Mouse (Mus musculus): ENCODE data around the gene Slc29a3. TPM values are rescaled to one million over a fixed set of nuclear protein-coding genes. Genes with fewer than 3 reads are reported as not detected.
"Not testable (repeated sequence)": the region's sequence is repeated elsewhere in the genome, so short reads cannot be mapped to it uniquely, and the experiment has no call there.

Slc29a3 gene
- total RNA-seq, 1 experiment from 2014 or later: 16.9 TPM

- ATAC-seq (replicated peaks; ENCODE audit: low read depth, poor library complexity, severe bottlenecking): no peak
Observed at GRCm38 (mm10) chr10:60768614-60769013, 16.0 kb upstream of the Slc29a3 start.

DNA sequence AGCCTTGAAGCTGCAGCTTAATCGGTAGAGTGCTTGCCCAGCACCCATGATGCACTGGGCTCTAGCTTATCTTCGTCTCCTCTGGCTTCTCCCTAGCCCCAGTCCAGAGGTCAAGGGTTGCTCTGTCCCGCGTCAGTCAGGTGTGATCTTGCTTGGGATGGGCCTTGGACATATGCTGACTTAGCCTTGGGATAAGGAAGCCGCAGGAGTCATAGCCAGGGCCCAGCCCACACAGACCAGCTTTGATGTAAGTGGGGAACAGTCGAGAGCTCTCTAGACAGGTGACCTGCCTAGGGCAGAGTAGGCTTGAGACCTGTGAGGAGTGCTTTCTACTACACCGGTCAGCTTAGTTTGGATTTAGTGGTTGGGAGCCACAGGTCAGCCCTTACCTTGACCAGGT, 14.8 kb upstream of the Slc29a3 start:
- no peak for ATAC-seq (replicated peaks; ENCODE audit: low read depth, poor library complexity, severe bottlenecking)

DNA sequence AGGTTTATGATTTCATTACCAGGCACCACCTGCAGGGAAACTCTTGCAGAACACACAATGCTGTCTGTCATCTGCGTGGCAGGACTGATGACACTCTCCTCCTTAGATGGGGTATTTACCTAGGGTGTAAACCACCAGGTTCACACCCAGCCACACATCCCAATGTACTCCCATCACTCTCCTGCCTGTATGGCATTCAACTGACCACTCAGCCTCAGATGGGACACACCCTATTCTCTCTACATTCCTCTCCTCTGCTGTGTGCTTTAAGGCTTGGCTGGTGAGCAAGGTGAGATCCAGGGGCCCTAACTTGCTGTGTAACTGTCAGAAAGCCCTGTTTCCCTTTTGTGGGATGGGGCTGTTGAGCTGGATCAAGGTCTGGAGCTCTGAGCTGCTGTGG, 9.5 kb upstream of the Slc29a3 start:
- no peak for ATAC-seq (replicated peaks; ENCODE audit: low read depth, poor library complexity, severe bottlenecking)

GRCm38 (mm10) chr10:60760377-60760776, 7.8 kb upstream of the Slc29a3 start:
- ATAC-seq (replicated peaks; ENCODE audit: low read depth, poor library complexity, severe bottlenecking): peak; percentile 95

DNA sequence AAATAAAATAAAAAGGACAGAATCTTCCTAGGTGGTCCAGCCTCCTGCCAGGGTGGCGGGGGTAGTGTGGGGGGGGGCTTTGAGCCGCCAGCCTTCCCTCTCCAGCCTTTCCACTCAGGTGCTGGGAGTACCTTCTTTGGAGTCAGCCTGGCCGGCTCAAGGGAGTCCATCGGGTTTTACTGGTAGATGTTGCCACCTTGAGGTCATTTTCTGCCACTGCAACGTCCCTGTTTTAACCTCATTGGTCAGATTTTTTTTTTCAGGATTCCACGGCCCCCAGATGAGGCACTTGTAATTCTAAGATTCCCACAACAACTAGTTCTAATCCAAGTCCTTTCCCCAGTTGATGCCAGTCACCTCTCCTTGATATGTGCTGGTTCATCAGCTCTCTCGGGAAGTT, 4.4 kb upstream of the Slc29a3 start:
- ATAC-seq (replicated peaks; ENCODE audit: low read depth, poor library complexity, severe bottlenecking): 0 out of 2 replicates have a peak, but pooled peaks have one; percentile 17

GRCm38 (mm10) chr10:60756146-60756545, 3.6 kb upstream of the Slc29a3 start:
- no peak for ATAC-seq (replicated peaks; ENCODE audit: low read depth, poor library complexity, severe bottlenecking)

- no peak for ATAC-seq (replicated peaks; ENCODE audit: low read depth, poor library complexity, severe bottlenecking)
Observed at GRCm38 (mm10) chr10:60753941-60754340, 1.3 kb upstream of the Slc29a3 start.

GRCm38 (mm10) chr10:60753261-60753660, 667 bp upstream of the Slc29a3 start:
- no peak for ATAC-seq (replicated peaks; ENCODE audit: low read depth, poor library complexity, severe bottlenecking)

DNA sequence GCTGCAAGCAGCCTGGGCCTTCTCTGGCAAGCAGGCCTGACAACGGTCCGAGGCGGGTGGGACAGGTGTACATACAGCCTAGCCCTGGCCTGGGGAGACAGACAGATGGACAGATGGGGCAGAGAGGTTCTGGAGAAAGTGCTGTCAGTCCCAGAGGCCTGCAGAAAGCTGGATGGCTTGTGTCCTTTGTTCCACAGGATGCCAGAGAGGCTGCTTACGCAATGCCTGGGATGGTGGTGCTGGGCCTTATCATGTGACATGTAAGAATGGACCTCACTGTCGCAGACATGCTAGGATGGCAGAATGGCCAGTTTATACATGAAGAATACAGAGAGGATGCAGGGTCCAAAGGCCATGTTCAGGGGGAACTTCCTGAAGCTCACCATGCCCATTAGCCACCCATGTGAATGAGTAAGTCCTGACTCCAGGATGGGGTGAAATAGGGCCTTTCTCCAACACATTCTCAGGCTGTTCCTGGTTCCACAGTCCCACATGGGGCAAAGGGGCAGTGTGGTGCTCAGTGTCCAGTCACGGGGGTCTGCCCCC, 4.9 kb downstream of the Slc29a3 start:
- no peak for ATAC-seq (replicated peaks; ENCODE audit: low read depth, poor library complexity, severe bottlenecking)

DNA sequence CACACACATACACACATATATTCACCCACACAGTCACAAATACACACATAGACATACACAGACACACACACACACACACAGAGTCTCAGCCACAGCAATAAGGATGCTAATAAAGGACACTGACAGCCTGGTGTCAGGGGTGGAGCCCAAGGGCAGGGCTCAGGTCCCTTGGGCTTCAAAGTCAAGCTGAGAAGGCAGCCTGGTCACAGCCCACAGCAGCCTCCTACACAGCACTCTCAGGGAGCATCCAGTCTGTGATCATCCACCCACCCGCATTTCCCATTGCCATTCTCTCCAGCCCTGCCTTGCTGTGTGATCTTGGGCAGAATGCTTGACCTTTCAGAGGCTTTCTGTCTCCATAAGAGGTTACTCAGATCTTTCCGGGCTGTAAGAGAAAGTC, 6.1 kb downstream of the Slc29a3 start:
- ATAC-seq (replicated peaks; ENCODE audit: low read depth, poor library complexity, severe bottlenecking): no peak

DNA sequence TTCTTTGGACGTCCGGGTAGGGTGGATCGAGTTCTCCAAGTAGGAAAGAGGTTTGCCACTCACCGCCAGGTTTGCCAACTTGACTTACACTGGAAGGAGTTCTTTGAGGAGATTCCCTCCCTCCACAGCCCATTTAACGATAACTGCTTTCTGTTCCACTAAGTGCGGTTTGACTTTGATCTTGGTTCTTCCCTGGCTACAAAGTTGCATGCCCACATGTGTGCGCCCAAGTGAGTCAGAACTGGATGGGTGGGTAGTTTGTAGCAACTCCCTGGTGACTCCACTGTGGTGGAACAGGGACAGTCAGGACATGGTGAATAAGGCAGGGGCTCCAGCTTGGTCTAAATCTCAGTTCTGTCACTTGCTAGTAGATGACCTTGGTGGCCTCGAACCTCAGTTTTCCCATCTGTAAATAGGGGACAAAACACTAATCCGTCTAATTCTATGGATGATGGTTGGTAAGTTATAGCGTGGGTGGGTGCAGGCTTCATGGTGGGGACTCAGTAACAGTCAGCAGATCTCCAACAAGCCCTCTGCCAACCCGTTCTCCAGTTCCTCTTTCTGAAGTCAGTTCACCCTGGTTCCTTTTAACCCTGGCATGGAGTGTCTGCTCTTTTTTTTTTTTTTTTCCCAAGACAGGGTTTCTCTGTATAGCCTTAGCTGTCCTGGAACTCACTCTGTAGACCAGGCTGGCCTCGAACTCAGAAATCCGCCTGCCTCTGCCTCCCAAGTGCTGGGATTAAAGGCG, 7.9 kb downstream of the Slc29a3 start:
- peak; percentile 65 for ATAC-seq (replicated peaks; ENCODE audit: low read depth, poor library complexity, severe bottlenecking)

DNA sequence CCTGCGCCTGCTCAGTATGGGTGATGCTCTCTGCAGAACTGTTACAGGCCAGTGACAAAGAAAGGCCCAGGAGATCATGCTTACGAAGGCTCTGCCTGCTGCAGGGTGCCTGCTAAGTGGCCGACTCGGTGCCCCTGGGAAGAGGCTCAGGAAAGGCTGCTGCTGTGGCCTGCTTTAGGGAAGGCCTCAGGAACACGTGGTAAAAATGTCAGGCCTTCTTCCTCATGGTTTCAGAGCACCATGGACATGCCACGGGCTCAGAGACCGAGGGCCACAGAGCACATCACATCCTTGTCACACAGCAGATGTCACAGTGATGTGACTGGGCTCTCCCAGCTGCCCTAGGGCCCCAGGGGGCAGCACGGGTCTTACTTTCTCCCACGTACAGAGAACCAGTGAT, 8.9 kb downstream of the Slc29a3 start:
- ATAC-seq (replicated peaks; ENCODE audit: low read depth, poor library complexity, severe bottlenecking): no peak

GRCm38 (mm10) chr10:60742942-60743341, 9.7 kb downstream of the Slc29a3 start:
- no peak for ATAC-seq (replicated peaks; ENCODE audit: low read depth, poor library complexity, severe bottlenecking)

GRCm38 (mm10) chr10:60742296-60742695, 10.3 kb downstream of the Slc29a3 start:
- not testable (repeated sequence) for ATAC-seq (replicated peaks; ENCODE audit: low read depth, poor library complexity, severe bottlenecking)

DNA sequence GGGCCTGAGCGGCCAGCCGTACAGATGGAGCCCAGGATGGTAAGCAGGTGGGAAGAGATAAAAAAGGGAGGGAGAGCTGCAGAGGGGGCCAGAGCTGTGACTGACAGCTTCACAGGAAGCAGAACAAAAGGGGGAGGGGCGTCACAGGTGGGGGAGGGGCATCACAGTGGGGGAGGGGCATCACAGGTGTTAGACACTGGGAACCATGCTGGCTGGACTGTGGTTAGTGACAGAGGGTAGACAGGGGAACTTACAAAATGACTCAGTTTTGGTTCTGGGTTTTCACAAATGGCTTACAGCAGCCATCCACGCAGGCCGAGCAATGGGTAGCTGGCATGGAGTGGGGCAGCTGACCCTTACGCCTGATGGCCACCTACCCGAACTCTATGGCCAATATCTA, 11.2 kb downstream of the Slc29a3 start:
- ATAC-seq (replicated peaks; ENCODE audit: low read depth, poor library complexity, severe bottlenecking): no peak

- peak; percentile 71 for ATAC-seq (replicated peaks; ENCODE audit: low read depth, poor library complexity, severe bottlenecking)
Observed at GRCm38 (mm10) chr10:60739619-60740363, 12.8 kb downstream of the Slc29a3 start.

DNA sequence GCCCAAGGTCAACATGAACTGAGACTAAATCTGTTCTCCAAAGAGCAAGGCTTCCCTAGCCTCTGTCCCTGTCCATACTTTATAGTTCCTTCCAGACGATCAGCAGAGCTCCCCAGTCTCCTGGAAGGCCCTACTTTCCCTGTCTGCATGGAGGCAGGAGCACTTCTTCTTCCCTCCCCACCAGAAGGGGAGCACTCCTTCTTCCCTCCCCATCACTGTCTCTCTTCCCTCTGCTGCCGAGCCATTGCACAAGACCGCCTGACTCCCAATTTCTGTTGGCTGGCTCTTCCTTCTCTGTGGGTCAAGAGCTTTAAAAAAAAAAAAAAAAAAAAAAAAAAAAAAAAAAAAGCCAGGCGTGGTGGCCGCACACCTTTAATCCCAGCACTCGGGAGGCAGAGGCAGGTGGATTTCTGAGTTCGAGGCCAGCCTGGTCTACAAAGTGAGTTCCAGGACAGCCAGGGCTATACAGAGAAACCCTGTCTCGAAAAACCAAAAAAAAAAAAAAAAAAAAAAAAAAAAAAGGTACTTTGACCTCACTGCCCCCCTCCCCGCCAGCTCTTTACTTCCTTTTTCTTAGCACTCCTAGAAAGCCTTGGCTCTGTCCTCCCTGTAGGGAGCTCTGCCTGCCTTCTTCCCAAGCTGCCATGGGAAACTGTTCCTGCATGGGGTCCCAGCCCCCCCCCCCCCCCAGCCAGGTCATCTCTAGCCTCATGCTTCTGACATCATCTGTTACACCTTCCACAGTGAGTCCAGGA, 14.5 kb downstream of the Slc29a3 start:
- no peak; the same call in 1 of the 2 replicates for ATAC-seq (replicated peaks; ENCODE audit: low read depth, poor library complexity, severe bottlenecking)

GRCm38 (mm10) chr10:60737169-60737728, 15.3 kb downstream of the Slc29a3 start:
- no peak for ATAC-seq (replicated peaks; ENCODE audit: low read depth, poor library complexity, severe bottlenecking)

DNA sequence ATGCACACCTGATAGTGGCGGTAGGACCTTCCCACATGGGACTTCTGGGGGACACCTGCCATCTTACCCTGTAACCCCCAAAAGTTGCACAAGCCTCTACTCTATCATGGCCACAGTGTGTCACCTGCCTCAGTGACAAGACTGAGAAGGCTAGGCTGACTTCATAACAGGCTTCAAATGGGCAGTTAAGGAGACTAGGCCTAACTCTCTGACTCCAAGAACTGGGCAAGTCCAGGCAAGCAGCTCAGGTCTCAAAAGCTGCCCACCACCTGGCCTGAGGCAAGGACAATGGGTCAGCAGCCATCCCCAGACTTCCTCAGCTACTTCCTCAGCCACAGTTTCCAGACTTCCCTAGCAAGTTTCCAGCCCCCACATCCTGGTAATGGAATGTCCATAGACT, 16.9 kb downstream of the Slc29a3 start:
- no peak for ATAC-seq (replicated peaks; ENCODE audit: low read depth, poor library complexity, severe bottlenecking)

GRCm38 (mm10) chr10:60733471-60733870, 19.1 kb downstream of the Slc29a3 start:
- ATAC-seq (replicated peaks; ENCODE audit: low read depth, poor library complexity, severe bottlenecking): no peak
